Mouse (Mus musculus) left cerebral cortex, postnatal 25 days (tissue): Measurements from ENCODE around the gene U90926. TPM values are rescaled to one million over a fixed set of nuclear protein-coding genes. Genes with fewer than 3 reads are reported as not detected.

Experiments used
- DNase-seq, 2 experiments: peaks; one replicate each; pipeline ENCODE4 v3.0.0; 2022; ENCODE audit warnings: low spot score in 2 of 2, mixed read lengths in 1 of 2
- intact Hi-C: fragments of 180-260 bp; cut with DNase I; formaldehyde crosslinking; loops from one replicate; pipeline ENCODE4 v1.15.1; 2025
- total RNA-seq, 2 experiments: library from RNA; stranded (reverse); gene quantifications; 2 replicates each; pipeline ENCODE4 v1.2.3; 2021

U90926 gene
- total RNA-seq: not detected

DNA sequence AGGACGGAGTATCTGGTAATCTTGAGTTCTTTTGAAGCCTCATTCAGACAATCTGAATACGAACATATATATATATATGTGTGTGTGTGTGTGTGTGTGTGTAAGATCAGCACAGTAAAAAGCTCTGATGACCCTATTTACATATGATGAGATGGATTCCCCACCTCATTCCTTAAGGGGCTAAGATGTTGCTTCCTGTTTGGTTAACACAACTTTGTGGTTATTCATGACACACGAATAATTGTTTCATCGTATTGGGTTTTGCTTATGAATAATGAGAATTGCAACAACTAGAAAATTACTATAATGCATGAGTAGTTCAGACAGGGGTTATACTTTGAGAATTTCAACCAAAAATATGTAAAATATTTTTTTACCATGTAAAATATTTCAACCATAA, at the start of gene U90926:
Gene U90926 (minus strand): TSS at position 101 of the 400 bp plus-strand sequence.
- intact Hi-C loops: no loop called here
- DNase-seq: no peak

DNA sequence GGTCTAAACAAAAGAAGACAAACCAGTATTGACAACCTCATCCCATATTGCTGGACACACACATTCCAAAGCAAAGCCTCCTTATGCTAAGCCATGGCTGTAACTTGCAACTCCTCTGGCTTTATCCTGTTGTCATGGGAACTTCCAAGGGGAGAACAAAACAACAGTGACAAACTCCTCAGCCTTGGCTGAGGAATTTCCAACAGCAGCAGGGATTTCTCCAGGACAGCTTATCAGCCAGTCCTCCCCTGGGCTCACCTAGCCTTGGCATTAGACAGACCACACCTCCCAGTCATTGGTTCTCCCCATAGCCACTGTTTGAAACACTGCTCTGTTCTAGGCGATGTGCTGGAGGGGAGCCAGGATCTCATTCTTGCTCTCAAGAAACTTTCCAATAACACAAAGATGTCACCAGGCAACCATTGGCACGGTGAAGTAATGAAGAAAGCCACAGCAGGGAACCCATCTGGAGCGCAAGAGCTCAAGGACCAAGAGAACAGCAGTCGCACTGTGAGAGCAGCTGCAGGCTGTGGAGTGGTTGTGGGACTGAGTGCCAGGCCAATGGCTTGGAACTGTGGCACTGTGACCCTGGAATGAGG, 48.7 kb upstream of the U90926 start:
- intact Hi-C loops: no loop called here
- DNase-seq: peak; percentile 76 to 80

DNA sequence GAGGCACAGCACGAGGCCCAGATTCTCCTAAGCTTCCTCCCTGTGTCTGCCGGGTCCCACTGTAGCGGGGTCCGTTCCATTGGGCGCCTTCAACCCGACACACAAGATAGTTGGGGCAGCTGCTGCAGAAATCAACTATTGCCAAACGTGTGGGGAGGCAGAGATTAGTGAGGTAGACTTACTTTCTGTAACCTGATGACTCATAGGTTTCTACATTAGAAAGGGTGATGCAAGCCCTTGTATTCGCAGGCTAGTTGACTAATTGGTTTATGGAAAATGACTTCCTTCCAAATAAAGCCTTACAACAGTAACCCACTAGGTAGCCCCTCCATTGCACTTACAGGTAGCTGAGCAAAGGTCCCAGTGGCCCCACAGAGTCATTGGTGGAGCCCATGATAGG, 47.4 kb upstream of the U90926 start:
- intact Hi-C loops: no loop called here
- DNase-seq: no peak

DNA sequence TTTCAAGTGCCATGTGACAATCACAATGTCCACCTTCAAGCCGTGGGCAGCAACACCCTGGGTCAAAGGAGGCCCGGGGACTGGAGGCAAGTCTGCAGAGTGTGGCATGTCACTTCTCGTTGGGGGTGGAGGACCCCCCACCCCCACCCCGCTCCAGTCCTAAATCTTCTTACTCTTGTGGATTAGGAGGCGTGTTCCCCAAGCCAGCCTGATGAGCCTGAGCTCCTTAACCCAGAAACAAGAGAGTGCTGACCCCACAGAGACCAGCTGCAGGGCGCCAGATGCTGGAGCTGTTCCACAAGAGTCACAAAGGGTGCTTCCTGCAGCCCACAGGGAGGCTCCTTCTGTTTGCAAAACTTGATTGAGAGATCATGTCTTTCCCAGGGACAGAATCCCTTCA, 41.0 kb upstream of the U90926 start, which contains the start of gene Ppef2:
Gene Ppef2 (minus strand): TSS at position 61 of the 400 bp plus-strand sequence.
- intact Hi-C loops: no loop called here
- DNase-seq: no peak

DNA sequence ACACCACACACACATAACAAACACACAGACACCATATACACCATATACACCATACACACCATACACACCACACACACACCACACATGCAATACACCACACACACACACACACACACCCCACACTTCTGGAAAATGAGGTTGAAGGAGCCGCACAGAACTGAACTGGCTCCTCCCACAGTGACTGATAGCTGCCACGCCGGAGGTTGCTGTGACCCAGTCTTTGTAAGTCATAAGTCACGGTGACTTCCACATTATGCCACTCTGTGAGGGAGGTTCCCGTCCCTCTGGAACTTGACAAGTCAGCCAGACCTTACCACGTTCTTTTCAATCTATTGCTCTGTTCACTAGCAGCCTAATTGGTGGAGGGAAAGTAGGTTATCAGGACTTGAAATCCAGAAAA, 39.3 kb upstream of the U90926 start:
- intact Hi-C loops: no loop called here
- DNase-seq: no peak

DNA sequence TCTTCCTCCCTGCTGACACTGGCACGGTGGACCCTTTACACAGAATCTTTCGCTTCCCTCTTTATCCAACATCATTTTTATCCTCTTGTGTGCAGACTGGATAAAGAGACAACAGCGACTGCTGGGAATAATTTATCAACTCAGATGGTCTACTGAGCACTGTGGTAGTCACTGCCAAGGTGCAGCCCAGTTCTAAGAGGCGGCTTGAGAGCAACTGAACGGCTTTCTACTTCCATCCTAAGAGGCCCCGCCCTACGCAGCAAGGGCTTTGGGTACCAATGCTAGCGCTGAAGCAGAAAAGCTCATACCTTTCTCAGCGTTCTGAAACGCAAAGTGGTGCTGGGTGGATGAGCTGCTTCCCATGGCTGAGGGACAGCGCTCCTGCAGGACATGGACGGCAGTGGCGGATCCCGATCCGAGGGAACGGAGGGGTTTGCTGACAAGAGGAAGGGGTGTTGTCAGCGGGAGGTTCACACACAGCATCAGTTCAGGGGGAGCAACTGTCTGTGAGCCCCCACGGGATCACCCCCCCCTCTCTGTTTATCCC, 37.7 kb upstream of the U90926 start:
- intact Hi-C loops: no loop called here
- DNase-seq: peak; percentile 19 to 34

DNA sequence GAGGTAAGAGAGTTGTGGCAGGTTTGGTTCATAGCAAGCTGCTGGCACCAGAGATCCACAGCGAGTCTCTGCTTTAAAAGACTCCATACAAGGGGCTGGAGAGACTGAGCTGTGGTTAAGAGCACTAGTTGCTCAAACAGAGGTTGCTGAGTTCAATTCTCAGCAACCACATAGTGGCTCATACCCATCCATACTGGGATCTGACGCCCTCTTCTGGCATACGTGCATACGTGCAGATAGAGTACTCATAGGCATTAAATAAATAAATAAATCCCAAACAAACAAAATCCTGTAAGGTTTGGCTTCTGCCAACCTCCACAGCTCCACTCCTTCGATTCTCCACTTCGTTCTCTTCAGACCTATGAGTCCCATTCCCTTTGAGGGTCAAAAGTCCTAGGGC, 36.8 kb upstream of the U90926 start:
- DNase-seq: no peak
- intact Hi-C loops: no loop called here

DNA sequence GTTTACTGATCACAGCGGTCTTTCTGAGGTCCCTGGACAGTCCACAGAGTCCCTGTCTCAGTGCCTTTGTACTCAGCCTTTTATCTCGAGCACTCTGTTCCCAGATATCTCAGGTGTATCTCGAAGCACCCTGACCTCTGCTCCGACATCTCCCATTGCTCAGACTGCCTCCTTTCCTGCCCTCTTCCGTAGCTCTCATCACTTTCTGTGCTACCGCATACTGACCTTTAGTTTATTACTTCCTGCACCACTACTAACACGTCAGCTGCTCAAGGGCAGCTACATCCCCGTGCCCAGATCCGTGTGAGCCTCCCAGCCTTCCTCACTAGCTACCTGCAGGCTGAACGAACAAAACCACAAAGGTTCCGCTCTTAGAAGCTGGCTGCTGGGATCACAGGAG, 33.4 kb upstream of the U90926 start:
- intact Hi-C loops: no loop called here
- no peak for DNase-seq

DNA sequence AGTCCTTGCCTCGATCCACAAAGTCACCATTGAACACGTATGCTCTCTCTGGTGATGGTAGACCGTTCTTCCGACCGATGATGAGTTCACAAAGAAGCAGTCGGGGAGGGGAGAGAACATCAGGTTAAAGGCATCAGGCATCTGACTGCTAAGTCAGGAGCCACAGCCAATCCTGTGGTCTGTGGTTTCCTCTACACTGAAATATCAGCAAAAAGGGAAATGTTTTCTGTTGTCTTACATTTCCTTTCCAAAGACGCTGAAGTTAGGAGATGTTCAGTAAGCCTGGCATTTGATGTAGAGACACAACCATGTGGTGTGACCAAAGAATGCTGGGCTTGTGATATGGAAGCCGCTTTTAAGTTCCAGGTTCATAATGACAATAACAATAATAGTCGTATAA, 30.3 kb upstream of the U90926 start:
- no peak for DNase-seq
- intact Hi-C loops: no loop called here

DNA sequence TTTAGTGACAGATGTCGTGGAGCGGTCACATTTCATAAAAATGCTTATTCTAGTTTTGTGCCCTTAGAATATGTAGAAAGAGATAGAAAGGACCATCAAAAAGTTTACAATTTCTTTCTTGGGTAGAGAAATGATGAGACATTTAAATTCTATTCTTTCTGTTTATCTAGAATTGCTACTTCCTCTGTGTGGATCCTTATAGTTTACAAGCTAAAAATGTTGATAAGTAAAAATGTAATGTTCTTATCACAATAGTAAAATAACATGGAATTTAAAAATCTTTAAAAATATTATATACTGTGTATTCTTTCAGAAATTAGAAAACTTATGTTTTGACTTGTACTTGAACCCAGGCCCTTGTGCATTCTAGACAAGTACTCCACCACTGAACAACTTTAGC, 29.7 kb upstream of the U90926 start:
- DNase-seq: no peak
- intact Hi-C loops: no loop called here

DNA sequence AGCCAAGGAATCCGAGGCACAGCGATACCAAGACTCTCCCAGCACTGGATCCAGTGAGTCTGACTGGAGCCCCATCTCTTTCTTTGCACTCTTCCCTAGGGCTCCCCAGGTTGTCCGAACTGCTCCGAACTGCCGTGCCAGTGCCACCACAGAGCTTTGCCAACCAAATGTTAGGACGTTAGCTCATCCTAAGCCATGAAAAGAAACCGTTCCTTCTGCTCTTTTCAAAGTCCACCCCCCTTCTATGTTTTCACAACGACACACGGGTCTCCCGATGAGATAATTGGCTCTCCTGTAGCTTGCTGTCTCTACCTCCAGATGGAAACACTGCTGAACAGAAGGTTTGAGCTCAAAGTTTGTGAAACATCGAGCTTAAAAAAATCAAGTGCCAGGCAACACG, 25.6 kb upstream of the U90926 start:
- intact Hi-C loops: no loop called here
- DNase-seq: peak in 1 of 2 experiments; percentile 65

DNA sequence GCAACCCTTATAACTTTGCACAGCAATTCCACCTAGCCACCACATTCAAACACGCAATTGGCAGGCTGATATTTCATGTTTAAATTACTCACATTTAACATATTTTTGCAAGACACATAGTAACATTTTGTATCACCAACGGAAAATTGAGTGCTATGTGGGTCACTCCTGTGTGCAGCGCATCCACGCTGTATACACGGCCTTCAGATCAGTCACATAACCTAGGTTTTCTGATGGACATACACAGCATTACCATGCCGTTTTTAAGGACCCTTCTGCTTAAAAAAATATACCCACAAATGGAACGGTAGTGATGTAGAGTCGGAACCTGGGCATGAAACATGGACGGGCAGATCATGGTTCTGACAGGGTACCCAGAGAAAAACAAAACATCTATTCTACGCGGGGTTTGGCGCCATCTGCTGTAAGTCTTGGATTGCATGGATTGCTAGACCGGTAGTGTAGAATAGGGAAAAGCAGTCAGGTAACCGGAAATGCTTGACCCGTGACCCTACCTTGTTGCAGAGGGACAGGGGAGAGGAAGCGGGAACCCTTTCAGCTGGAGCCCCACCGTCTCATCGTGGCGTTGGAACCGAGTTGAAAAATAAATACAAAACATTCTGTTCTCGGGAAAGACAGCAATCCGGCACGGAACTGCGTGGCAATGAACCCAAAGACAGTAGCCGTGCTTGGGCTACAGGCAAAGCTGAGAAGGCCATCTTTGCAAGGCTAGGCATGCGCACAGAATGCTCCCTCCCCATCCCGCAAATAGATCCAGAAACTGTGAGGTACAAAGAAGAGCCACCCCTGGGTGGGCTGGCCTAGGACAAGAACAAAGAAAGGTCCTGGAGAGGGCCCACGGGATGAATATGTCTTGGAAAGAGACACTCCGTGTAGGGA, 24.4 kb upstream of the U90926 start:
- intact Hi-C loops: loop anchor here (2.0 kb wide), 1 partner anchor 45 kb away; no protein-coding TSS in a partner anchor
- peak; percentile 79 to 82 for DNase-seq

DNA sequence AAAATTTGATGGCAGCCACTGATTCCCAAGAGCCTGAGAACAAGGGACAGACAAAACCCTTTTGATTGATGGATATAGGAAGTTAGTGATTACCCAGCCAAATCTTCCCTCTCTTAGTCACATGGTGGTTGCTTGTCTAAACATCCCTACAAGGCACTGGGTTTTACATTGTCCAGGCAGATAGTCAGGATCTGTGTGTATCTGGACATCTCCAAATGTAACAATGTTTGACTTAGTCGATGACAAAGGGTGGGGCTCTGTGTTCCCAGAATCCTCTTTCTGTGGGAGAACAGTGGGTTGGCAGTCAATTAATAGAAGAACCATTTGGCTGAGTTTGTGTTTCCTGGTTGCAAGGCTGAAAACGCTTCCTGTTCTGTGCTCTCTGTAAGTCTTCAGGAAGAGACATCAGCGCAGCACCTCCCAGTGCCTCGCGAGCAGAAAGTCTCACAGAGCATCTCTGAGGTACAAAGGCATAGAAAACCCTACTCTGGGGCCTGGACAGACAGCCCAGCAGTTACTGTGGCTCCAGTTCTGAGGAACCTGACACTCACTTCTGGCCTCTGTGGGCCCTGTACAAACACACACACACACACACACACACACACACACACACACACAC, 19.8 kb upstream of the U90926 start:
- intact Hi-C loops: no loop called here

DNA sequence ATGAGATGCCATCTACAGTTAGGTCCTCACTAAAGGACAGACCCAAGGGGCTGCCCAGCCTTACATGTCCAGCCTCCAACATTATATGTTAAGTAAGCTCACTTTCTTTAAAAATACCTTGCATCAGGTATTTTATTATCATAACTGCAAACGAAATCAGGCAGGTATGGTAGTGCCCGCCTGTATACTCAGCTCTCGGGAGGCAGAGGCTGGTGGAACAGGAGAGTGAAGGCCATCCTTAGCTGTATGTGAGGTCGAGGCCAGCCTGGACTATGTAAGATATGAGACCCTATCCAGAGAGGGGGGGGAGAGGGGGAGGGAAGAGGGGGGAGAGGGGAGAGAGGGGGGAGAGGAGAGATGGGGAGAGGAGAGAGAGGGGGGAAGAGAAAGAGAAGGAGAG, 18.2 kb upstream of the U90926 start:
- intact Hi-C loops: no loop called here
- no peak for DNase-seq

More for the DNA sequence above, 19.8 kb upstream of the U90926 start:
- no peak for DNase-seq

DNA sequence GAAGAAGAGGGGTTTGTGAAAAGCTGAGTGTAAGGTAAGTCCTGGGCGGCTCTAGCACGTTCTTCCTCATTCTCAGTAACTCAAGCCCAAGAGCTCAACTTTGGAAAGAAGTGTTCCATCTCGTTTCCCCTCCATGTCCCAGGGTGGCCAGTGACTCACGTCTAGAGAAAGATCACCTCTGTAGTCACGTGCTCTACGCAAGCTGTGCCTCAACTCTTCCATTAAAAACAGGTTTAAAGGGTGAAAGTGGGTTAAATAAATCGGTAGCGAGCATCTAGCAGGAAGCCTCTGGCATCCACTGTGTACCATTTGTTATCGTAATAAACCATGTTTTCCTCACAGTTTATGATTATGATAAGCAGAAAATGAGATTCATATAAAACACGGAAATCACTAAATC, 16.6 kb upstream of the U90926 start:
- no peak for DNase-seq
- intact Hi-C loops: no loop called here

DNA sequence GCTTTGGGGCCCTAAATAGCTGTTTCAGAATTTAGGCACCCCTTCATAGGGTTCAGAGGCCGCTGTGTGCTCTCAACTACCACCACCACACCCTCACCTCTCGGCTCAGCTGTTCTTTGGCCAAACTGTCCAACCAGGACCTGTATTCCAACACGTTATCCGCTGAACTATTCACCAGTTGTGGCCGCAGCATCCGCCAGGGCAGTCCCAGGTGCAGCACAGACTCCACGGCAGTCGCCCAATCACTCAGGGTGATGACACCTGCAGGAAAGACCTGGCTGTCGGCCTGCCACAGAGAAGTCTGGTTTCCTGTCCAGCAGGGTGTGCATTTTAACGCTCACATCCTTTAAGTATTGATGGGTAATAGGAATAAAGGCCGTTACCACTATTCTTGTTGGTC, 15.1 kb upstream of the U90926 start:
- DNase-seq: no peak
- intact Hi-C loops: no loop called here

DNA sequence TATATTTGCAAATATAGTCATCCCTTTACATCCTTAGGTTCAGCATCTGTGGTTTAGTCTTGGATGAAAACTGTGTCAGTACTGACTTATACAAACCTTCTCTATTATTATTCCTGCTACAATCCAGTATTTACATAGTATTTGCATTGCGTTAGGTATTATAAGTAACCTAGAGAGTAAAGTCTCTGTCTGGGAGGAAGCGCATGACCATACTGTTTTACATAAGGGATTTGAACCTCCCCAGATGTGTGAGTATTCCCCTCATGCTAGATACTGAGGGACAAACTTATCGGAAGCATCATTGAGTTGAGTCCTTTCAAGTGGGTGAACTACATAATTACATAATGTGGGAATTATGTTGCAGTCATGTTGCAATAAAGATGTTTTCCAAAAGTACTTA, 14.3 kb upstream of the U90926 start:
- no peak for DNase-seq
- intact Hi-C loops: no loop called here

DNA sequence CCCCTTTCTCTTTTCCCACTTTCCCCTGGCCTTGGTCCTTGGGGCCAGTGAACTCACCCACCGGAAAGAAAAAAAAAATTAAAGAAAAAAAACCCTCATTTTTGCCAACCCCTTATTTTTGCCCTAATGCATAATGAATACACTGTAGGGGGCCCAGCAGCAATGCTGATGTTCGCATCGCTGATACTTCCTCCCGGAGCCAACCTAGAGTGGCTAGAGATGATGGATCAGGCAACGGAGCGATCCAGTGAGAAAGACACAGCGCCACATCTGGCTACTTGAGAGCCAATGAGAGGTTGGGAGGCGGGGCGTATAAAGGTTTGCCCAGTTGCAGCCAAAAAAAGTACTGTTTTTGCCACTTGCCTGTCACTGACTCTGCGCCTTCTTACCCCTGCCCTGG, 13.6 kb upstream of the U90926 start:
- intact Hi-C loops: no loop called here
- no peak for DNase-seq

DNA sequence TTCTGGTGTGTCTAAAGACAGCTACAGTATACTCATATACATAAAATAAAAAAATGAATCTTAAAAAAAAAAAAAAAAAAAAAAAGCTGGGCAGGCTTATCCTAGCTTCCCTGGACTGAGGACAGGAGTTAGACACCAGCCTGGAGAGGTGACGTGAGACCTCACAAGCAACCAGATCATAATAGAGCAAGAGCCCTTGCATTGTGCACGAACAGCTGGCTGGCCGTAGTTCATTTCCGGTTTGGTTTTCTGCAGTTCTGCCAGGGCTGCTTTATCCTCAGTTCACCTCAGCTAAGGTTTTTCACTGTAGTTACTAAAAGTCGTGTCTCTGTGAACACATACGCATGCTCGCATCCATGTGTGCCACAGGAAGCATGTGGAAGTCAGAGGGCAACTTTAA, 12.6 kb upstream of the U90926 start:
- DNase-seq: no peak
- intact Hi-C loops: no loop called here

DNA sequence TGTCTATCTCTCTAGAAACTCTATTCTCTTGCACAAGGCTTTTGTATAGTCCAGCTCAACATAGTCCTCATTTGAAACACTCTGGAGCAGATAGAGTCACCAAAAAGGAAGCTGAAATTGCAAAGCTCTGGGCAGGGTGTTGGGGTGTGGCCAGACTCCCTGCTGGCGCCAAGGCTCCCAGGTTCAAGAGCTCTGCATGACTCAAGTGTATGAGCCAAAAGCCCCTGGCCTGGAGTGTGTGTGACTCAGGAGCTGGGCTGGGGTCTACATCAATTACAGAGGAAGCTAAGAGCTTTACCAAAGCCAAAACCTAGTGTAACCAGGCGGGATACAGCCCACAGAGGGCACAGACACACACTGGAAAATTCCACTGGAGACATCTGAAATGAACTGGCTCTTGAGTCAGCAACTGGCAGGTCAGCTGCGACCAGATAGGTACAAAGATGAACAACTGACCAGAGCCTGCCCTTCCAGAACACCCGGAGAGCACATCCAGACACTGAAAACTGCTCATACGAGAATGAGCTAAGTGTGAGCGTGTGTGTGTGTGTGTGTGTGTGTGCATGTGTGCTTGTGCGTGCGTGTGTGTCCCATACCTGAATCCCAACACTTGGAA, 5.2 kb upstream of the U90926 start:
- intact Hi-C loops: no loop called here
- DNase-seq: no peak
